Mouse (Mus musculus): ENCODE data around the gene Sec22a. TPM values are rescaled to one million over a fixed set of nuclear protein-coding genes. Genes with fewer than 3 reads are reported as not detected.

Sec22a gene
- polyA plus RNA-seq, 1 experiment from 2014 or later, result 38.5 TPM

- Histone ChIP-seq H3K4me3 (no peak overlapping the region), H3K27ac (replicated peaks) (no peak overlapping the region), H3K36me3 (peaks cover 17% of the 10 kb centered on the region), H3K9ac (no peak overlapping the region), H3K4me1 (replicated peaks) (no peaks in the 10 kb centered on the region), H3K9me3 (no peaks in the 10 kb centered on the region), H3K27me3 (no peaks in the 10 kb centered on the region), H3K4me2 (no peak overlapping the region)
- no peak for ATAC-seq (ENCODE audit: low FRiP score, low read depth)
- 92% methylated on average over 2 of the region's 2 CpGs for WGBS
Observed at GRCm38 (mm10) chr16:35282456-35282855, 81.3 kb downstream of the Sec22a start.

DNA sequence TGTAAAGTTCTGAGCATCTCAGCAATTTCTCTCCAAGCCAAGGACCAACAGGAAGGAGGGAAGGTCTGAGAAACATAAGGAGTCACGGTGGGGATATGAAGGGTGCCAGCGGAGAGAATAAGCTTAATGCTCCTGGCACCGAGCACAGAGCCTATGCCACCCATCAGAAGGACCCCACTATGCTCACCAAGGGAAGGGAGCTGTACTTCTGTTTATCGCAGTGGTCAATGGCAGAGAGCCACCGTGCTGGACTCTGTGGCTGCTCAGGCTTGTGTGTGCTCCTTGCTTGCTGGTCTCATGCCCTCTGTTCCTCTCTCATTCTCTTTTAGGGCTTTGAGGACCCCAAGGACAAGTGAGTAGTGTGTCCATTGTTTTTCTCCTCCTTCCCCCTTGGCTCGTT, 85.6 kb downstream of the Sec22a start:
- Histone ChIP-seq H3K36me3 (peaks cover under 1% of the 10 kb centered on the region; the same call in 1 of the 2 replicates), H3K4me3 (no peak overlapping the region), H3K27ac (replicated peaks) (no peak overlapping the region), H3K9me3 (no peaks in the 10 kb centered on the region), H3K27me3 (no peaks in the 10 kb centered on the region), H3K4me2 (no peak overlapping the region), H3K4me1 (replicated peaks) (no peaks in the 10 kb centered on the region; the same call in 1 of the 2 replicates), H3K9ac (no peak overlapping the region)
- 77% methylated on average over 6 of the region's 6 CpGs for WGBS
- no peak for ATAC-seq (ENCODE audit: low FRiP score, low read depth)

DNA sequence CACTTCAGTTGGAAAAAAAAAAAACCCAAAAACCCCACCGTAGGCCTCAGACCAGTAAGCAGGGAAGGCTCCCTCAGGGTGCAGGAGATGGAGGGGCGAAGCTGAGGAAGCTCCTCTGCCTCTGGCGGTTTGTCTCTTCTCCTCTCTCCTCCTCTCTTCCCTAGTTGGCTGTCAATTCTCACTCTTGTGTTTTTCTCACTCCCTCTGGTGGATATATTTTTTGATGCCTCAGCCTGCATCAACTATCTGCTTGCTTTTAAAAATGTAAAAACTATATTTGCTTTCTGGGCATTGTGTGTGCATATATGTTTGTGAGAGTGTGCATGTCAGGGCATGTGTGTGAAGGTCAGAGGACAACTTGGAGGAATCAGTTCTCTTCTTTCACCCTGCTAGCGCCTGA, 91.3 kb downstream of the Sec22a start:
- no peaks in the 10 kb centered on the region for H3K9me3 ChIP-seq
- WGBS, result 53% methylated on average over 4 of the region's 4 CpGs

DNA sequence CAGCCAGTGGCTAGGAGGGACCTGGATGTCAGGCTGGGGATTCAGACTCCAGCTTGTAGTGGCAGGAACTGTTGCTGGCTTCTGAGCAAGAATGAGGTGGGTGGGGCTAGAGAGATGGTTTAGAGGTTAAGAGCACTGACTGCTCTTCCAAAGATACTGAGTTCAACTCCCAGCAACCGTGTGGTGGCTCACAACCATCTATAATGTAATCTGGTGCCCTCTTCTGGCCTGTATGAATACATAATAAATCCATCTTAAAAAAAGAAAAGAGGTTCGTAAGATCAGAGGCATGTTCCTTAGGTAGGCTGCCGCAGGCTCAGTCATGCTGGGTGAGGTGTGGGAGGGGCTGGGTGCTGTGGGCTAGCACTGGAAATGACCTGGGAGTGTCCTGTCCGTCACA, 92.1 kb downstream of the Sec22a start:
- no peak for ATAC-seq (ENCODE audit: low FRiP score, low read depth)
- Histone ChIP-seq H3K27me3 (no peaks in the 10 kb centered on the region), H3K36me3 (no peaks in the 10 kb centered on the region), H3K27ac (replicated peaks) (no peak overlapping the region), H3K4me2 (no peak overlapping the region), H3K9ac (no peak overlapping the region), H3K4me3 (no peak overlapping the region), H3K4me1 (replicated peaks) (peaks cover 2% of the 10 kb centered on the region; the same call in 1 of the 2 replicates), H3K9me3 (no peaks in the 10 kb centered on the region)
- WGBS, result 42% methylated on average over 4 of the region's 4 CpGs

More for the DNA sequence above, 91.3 kb downstream of the Sec22a start:
- Histone ChIP-seq H3K27me3 (no peaks in the 10 kb centered on the region), H3K27ac (replicated peaks) (no peak overlapping the region), H3K9ac (no peak overlapping the region), H3K4me2 (no peak overlapping the region), H3K36me3 (no peaks in the 10 kb centered on the region), H3K4me3 (no peak overlapping the region), H3K4me1 (replicated peaks) (peaks cover 2% of the 10 kb centered on the region; the same call in 1 of the 2 replicates)
- no peak for ATAC-seq (ENCODE audit: low FRiP score, low read depth)

- Histone ChIP-seq H3K27me3 (no peaks in the 10 kb centered on the region), H3K4me2 (no peak overlapping the region), H3K27ac (replicated peaks) (no peak overlapping the region), H3K36me3 (no peaks in the 10 kb centered on the region), H3K9me3 (no peaks in the 10 kb centered on the region), H3K4me1 (replicated peaks) (peaks cover 2% of the 10 kb centered on the region; the same call in 1 of the 2 replicates), H3K9ac (no peak overlapping the region), H3K4me3 (no peak overlapping the region)
- WGBS, result 75% methylated on average over 6 of the region's 6 CpGs
- no peak for ATAC-seq (ENCODE audit: low FRiP score, low read depth)
Observed at GRCm38 (mm10) chr16:35270945-35271344, 92.8 kb downstream of the Sec22a start.

- peak; percentile 57 for ATAC-seq (ENCODE audit: low FRiP score, low read depth)
- Histone ChIP-seq H3K4me3 (no peak overlapping the region), H3K36me3 (no peaks in the 10 kb centered on the region), H3K27me3 (no peaks in the 10 kb centered on the region), H3K9me3 (no peaks in the 10 kb centered on the region), H3K4me2 (no peak overlapping the region), H3K9ac (no peak overlapping the region), H3K27ac (replicated peaks) (no peak overlapping the region), H3K4me1 (replicated peaks) (0 out of 2 replicates have a peak, but pooled peaks cover 2% of the 10 kb centered on the region)
- WGBS, result 41% methylated on average over 10 of the region's 10 CpGs
Observed at GRCm38 (mm10) chr16:35270353-35270934, 93.3 kb downstream of the Sec22a start.

Other genes starting within 250 kb of the Sec22a start
- 7.1 and 7.6 TPM in 2 replicates for gene Adcy5, start 209.0 kb downstream of the Sec22a start, polyA plus RNA-seq (2015; fragmentation: Nextera tagmentation; extraction: Ambion mirVana)
- gene Pdia5, start 127.0 kb upstream of the Sec22a start, polyA plus RNA-seq (2015; fragmentation: Nextera tagmentation; extraction: Ambion mirVana), result 14.5 and 14.6 TPM in 2 replicates
- gene Sema5b, start 177.2 kb upstream of the Sec22a start, polyA plus RNA-seq (2015; fragmentation: Nextera tagmentation; extraction: Ambion mirVana), result 19.8 and 25.6 TPM in 2 replicates

Measured in hindbrain, embryonic 15.5 days (tissue).